In genomic region chr8:120492881-120493220, GRCm38 (mm10) we compare ENCODE assay signal across 8 mouse cellular contexts.
DNase-seq lines count a peak whose midpoint lies in the region; ATAC-seq and TF ChIP-seq lines count a peak whose summit lies in the region.

No protein-coding gene starts in this region.

- 0 out of 2 replicates have a peak overlapping the region, but pooled peaks have one; percentile 10 for H3K4me2 ChIP-seq in limb, embryonic 14.5 days (replicated peaks; ENCODE audit: low read depth, low read length, severe bottlenecking)

- 68% methylated on average over 4 of the region's 4 CpGs for WGBS in cerebellum, adult 2 months
- WGBS in limb, embryonic 14.5 days = 50% methylated on average over 4 of the region's 4 CpGs
- WGBS in olfactory bulb, adult 2 months = 74% methylated on average over 4 of the region's 4 CpGs

- TF ChIP-seq CTCF in cerebellum, adult 2 months (IDR thresholded peaks at IDR 0.05; ENCODE audit: borderline replicate concordance, insufficient read depth, low read depth, low read length) = 0 out of 2 replicates have a peak, but pooled peaks have one; percentile 0
- no peak for TF ChIP-seq CTCF in olfactory bulb, adult 2 months (IDR thresholded peaks at IDR 0.05; ENCODE audit: insufficient read depth, low read depth, low read length)

- peaks cover 52% of the 10 kb centered on the region for H3K4me1 ChIP-seq in cerebellum, adult 2 months (ENCODE audit: control insufficient read depth, insufficient read depth, low read length)
- H3K4me1 ChIP-seq in megakaryocyte, embryonic 14.5 days = peaks cover 72% of the 10 kb centered on the region
- H3K4me1 ChIP-seq in limb, embryonic 14.5 days (ENCODE audit: control insufficient read depth, insufficient read depth, low read length) = peaks cover 65% of the 10 kb centered on the region
- peaks cover 72% of the 10 kb centered on the region for H3K4me1 ChIP-seq in olfactory bulb, adult 2 months (ENCODE audit: control insufficient read depth, insufficient read depth, low read length)

- no peak overlapping the region for H3K9ac ChIP-seq in limb, embryonic 14.5 days (ENCODE audit: low read depth, low read length, severe bottlenecking)

- no peak for DNase-seq in cerebellum, adult 2 months
- no peak for DNase-seq in cerebellum, postnatal 10 days
- no peak for DNase-seq in limb, embryonic 14.5 days (ENCODE audit: low spot score)
- no peak for DNase-seq in B cell, adult 2 months
- DNase-seq in adrenal gland, adult 8-10 months = no peak

- H3K4me3 ChIP-seq in cerebellum, adult 2 months (replicated peaks; ENCODE audit: insufficient read depth, low read depth, low read length) = no peak overlapping the region
- H3K4me3 ChIP-seq in megakaryocyte, embryonic 14.5 days (replicated peaks) = peak overlapping the region; percentile 100
- H3K4me3 ChIP-seq in limb, embryonic 14.5 days (replicated peaks; ENCODE audit: low read length) = no peak overlapping the region
- H3K4me3 ChIP-seq in olfactory bulb, adult 2 months (ENCODE audit: insufficient read depth, low read depth, low read length) = peak overlapping the region; percentile 2; the same call in 1 of the 2 replicates

- H3K27me3 ChIP-seq in cerebellum, adult 2 months (ENCODE audit: control insufficient read depth, insufficient read depth, low read length) = no peaks in the 10 kb centered on the region
- H3K27me3 ChIP-seq in megakaryocyte, embryonic 14.5 days (replicated peaks) = no peaks in the 10 kb centered on the region
- H3K27me3 ChIP-seq in limb, embryonic 14.5 days (ENCODE audit: control insufficient read depth, insufficient read depth, low read length) = peaks cover 31% of the 10 kb centered on the region

- peaks cover 79% of the 10 kb centered on the region for H3K36me3 ChIP-seq in megakaryocyte, embryonic 14.5 days (replicated peaks; ENCODE audit: low read length)
- H3K36me3 ChIP-seq in limb, embryonic 14.5 days (ENCODE audit: control insufficient read depth, insufficient read depth, low read length) = no peaks in the 10 kb centered on the region

- no peak for ATAC-seq in megakaryocyte, adult 5-6 weeks (ENCODE audit: poor library complexity, severe bottlenecking)
- ATAC-seq in limb, embryonic 14.5 days (ENCODE audit: low FRiP score, low read depth) = no peak

- H3K9me3 ChIP-seq in megakaryocyte, embryonic 14.5 days = no peaks in the 10 kb centered on the region
- H3K9me3 ChIP-seq in limb, embryonic 14.5 days (ENCODE audit: control insufficient read depth, low read length) = no peaks in the 10 kb centered on the region

- no peak overlapping the region for H3K27ac ChIP-seq in cerebellum, adult 2 months (ENCODE audit: insufficient read depth, low read length)
- no peak overlapping the region for H3K27ac ChIP-seq in limb, embryonic 14.5 days (replicated peaks; ENCODE audit: low read depth, low read length)
- H3K27ac ChIP-seq in olfactory bulb, adult 2 months (ENCODE audit: insufficient read depth, low read depth, low read length) = no peak overlapping the region

- no peak for TF ChIP-seq POLR2A in cerebellum, adult 2 months (IDR thresholded peaks at IDR 0.05; ENCODE audit: borderline replicate concordance, insufficient read depth, low read length)
- TF ChIP-seq POLR2A in limb, embryonic 14.5 days (IDR thresholded peaks at IDR 0.05; ENCODE audit: borderline replicate concordance, extremely low read depth, insufficient read depth, insufficient read length) = no peak
- no peak for TF ChIP-seq POLR2A in olfactory bulb, adult 2 months (IDR thresholded peaks at IDR 0.05; ENCODE audit: insufficient read depth, low read depth, low read length)

Comparison
In these comparisons a context has a peak if more than half of its experiments do, and no peak if none do; other contexts are left out.
1. H3K4me3 ChIP-seq: peak in megakaryocyte, embryonic 14.5 days (single experiment) and olfactory bulb, adult 2 months (single experiment); none in cerebellum, adult 2 months (single experiment) and limb, embryonic 14.5 days (single experiment).